Mouse (Mus musculus) adrenal gland, postnatal 36 days (tissue): ENCODE measurements at regions not wholly inside any gene's neighbourhood (a gene's known extent, or its start where the extent isn't known, plus 50 kb on each side); places are given as distances from the start of the nearest gene placed in this dataset.

Experiments used
- DNase-seq, 2 experiments: peaks; one replicate each; pipeline ENCODE4 v3.0.0; 2021; ENCODE audit warnings: mixed read lengths in 1 of 2

DNA sequence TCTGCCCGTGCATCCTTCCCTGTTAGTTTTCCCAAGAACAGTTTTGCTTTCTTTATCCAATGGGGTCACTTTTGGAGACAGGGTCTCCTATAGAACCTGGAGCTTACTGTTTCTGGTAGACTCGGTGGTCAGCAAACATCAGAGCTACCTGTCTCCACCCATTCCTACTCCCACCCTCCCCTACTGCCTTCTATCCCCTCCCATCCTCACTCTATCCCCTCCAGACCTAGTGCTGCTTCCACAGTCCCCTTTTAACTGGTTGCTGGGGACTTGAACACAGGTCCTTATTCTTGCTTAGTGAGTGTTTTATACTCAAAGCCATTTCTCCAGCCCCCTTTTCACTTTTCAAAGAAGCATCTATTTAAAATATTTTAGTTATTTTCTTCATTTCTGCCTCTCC lies 189.4 kb upstream of the Fat4 start:
- no peak for DNase-seq

DNA sequence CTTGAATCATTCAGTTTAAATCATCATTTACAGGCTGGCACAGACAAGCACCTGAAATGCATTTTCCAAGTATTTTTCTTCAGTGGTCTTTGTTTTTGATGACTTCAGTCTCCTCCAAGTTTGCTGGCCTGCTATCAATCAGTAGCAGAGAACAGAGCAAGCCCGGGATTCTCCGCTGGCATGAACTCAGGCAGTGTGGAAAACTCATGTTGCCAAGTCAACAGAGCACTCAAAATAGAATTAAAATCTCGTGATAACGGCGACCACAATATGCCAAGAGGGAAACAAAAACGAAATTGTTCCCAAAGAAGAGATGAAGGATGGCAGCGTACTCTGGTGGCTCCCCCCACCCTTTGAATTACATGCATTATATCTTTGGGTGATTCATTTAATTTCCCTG lies 190.9 kb upstream of the Fat4 start:
- DNase-seq, result no peak

DNA sequence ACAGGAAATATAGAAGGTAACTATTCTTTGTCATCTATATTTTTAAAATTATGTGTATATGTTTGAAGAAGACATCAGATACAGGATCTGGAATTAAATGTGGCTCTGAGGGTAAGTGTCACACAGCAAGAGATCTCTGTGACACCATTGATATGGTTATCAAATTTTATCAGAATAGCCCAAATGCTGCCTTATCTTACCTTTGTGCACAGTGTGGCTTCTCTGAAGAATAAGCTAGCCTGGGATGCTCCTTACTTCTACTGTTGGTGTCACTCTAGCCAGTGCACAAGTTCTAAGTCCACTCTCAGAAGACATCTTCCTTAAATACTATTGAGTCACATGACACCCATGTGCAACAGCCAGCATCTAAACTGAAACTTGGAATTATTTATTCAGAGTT lies 194.0 kb upstream of the Fat4 start:
- DNase-seq, result no peak

DNA sequence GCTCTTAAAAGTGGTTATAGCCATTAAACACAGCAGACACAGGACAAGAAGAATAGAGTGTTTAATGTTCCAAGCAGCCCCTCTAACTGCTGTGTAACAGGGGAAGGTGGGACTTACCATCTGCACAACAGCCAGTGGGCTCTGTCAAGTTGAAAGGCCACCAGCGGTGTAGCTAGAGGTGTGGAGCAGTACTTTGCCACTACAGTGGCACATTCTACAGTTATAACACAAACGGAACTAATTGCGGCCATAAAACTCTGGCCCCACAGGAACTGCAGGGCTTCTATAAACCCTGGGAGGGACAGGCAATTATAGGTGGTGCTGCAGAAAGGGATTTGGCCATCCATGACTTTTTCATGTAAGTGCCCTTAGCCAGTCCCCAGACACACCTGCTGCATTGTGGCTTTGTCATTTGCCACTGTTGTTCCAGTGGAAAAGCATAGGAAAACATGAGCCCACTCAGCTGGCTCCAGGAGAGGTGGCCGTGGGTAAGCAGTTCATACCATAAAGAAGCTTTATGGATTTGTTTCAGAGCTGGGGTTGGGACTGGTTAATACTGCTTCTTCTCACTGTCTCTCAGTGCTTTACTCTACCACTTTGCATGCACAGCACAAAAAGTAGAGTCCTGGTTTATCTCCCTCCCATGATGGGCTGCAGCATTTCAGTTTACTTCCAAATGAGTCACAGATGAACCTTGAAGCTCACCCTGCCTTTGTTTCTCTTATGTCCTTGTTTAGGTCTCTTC lies 199.8 kb upstream of the Ankrd50 start:
- no peak for DNase-seq

DNA sequence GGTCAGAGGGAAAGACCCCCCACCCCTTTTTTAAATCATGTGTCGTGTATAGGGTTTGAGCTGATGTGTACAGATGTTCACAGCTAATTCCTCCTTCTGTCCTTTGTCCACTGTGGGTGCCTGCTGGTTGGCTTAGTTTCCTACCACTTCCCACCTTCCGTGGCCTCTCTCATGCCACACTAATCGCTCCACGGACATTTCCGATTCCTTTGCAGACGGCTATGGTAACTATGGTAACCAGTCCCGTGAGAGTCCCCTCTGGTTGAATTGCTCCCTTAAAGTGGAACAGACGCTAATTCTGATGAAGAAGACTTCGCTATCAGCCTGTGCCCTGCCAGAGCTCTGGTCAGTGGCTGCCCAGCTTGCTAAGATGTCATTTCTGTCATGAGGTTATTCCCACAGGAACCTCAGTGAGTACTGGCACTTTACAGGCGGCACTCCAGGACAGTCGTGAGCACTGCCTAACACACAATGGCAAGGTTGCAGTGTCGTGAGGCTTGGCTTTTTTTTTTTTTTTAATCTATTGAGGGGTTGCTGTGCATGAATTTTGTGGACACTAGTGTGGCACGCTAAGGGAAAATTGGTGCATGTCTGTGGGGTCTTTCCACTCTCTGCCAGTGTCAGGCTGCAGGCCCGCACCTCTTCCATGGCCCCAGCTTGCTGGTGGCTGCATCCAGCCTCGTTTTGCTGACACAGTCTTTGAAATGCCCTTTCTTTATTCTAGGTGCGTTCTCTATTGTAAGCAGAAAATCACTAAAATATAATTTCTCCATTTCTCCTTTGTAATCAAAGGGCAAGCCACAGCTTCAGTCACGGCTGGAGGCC lies 179.2 kb upstream of the Ankrd50 start:
- no peak for DNase-seq

DNA sequence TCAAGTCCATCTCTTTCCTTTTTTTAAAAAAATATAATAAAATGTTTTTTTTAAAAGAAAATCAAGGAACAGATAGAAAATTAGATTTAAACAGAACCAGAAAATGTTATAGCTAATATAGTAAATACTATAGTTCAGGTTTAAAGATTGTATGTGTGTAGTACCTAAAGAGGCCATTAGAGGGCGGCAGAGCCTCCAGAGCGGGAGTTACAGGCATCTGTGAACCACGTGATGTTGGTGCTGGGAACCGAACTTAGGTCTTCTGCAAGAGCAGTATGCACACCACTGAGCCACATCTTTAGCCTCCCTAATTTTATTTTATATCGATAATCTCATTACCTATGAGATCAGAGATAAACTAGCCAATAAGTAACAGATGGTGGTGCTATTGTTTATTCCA lies 178.4 kb upstream of the Ankrd50 start:
- no peak for DNase-seq

DNA sequence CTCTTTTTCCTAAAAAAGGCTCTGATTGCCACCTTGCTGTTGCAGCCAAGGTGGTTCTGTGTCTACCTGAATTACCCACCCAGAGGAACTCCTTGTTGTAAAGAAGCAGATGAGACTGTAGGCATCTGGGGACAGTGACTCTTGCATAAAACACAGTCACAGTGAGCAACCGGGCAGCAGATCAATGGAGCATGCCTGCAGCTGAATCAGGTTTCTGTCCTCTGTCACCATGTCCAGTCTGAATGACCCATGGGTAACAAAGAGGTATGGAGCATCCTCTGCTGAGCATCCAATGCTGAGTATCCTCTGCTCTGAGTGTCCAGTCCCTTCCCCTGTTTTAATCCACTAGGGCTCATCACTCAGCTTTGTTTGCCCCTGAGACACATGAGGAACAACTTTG lies 172.1 kb upstream of the Ankrd50 start:
- no peak for DNase-seq

DNA sequence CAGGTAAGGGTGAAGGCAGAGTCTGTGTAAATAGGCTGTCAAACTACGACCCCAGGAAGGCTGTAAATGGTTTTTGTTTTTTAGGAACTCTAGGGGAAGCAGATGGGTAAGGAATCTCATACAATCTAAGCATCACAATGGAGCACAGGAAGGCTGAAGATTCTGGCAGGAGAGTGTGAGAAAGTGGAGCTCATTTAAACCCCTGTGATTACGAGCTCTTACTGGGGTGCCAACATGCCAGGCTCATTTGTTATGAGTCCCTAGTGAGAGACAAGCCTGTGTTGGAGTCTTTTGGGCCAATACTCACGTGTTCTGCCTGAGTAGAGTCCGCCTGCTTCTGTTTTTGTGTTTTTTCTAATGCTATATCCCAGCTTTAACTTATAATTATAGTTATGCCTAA lies 169.3 kb upstream of the Ankrd50 start:
- DNase-seq, result no peak

DNA sequence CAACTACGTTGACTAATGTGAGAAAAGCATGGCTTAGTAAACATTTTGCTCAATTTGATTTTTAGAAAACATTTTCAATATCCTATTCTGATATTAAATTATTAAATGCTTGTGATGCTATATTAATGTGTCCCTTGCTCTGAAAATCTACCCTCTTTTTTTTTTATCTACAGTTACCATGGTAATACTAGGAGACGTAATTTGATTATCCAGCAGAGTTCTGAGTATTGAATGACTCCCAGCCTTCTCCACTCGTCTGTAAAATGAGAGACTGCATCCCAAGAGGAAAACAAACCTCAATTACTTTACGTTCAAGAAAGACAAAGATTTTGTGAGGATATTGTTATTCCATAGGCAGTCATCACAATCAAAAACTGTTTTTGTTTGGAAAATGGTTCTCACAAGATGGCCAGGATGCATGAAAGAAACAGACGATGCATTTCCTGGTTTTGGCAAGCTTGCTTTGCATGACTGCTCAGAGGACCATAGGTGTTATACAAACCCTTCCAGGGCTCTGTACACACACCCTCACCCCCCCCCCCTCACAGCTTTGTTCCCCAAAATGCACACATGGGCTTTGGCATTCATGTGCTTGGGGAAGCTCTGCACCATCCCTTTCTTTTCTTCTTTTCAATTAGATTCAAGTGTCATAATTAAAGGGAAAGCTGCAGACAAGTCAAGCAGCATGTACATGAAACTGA lies 168.5 kb upstream of the Ankrd50 start:
- no peak for DNase-seq

DNA sequence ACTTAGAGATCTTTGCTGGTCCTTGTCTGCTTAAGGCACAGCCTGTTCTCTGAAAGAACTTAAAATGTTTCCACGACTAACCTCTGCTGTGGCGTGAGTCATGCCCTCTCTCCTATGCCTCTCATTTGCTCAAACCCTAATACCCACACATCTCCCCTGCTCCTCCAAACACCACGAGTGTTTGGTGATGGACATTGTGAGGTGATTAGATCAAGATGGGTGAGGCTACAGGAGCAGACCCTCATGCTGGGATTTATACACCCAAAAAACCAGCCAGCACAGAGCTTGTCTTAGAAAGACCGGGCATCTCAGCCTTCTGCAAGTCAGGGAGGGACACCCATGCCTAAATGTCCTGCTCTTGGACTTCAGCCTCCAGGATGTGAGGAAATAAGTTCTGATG lies 165.5 kb upstream of the Ankrd50 start:
- DNase-seq, result no peak

DNA sequence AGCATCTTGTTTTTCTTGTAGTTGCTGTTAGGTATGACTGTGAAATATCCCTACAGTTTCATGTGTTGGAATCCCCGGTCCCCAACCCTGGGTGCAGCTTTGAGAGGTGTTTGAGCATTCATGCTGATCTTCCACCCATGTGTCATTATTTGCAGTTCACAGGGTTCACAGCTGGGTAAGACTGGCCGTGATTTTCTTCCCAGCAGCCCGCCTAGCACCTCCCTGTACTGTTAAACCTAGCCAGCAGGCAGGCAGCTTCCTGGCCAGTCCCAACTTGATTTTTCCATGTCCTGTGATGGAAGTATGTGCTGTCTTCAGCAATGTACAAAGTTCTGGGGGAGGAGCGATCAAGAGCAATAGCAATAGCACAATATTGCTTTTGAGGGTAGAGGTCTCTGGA lies 164.0 kb upstream of the Ankrd50 start:
- no peak for DNase-seq

DNA sequence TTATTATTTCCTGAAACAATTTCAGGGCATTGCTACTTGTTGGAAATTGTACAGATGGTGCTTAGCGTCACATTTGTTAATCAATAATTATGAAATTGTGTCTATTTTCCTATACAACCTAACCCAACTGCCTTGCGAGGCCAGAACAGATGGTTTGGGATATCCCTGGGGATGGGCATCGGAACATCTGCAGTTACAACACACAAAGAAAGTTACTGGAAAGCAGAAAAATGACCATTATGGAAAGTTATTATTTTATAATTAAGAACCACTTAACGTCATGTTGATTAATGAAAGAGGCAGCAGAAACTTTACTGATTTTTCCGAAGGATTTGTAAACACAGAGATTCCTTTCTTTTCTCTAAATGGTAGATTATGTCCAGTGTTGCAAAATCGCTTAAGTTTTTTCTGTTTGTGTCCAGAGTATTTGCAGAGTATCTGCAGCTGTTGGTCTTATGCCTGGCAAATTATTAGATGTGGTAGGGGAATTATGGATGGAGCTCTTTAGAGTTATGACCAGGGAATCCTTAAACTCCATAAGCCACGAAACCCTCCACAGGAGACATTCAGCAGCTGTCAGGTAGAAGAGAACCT lies 163.2 kb upstream of the Ankrd50 start:
- DNase-seq, result no peak

DNA sequence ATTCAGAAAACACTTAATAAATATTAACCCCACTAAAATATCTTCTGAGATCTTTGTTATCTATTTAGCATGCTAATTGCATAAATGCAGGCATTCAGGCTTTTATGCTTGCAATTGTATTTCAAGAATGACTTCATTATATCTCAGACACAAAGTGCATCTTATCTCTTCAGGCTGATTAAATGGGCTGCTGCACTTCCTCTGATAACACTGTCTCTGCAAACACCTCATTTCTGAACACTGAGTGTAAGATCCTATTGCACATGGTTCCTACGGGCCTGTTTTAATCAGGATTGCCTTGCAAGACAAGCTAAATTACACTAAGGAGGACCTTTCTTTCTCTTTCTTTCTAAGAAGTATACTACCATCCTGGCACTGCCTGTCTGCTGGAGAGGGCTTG lies 157.1 kb upstream of the Ankrd50 start:
- DNase-seq, result no peak

DNA sequence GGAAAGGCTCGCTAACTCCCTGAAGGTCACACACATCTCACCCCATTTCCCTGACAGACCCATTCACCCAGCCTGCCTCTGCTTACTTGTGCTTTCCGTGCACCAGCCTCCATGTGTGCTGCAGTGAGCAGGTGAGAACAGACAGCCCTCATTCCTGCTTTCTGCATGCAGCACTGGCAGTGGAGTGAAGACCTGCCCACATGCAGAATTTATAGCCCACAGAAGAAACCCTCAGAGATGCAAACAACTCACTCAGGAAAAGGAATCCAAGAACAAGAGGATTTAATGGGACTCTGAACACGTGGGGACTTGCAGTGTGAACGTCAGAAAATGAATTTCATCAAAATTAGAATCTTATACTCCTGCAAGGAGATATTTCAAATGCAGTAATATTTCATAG lies 152.2 kb upstream of the Ankrd50 start:
- no peak for DNase-seq

DNA sequence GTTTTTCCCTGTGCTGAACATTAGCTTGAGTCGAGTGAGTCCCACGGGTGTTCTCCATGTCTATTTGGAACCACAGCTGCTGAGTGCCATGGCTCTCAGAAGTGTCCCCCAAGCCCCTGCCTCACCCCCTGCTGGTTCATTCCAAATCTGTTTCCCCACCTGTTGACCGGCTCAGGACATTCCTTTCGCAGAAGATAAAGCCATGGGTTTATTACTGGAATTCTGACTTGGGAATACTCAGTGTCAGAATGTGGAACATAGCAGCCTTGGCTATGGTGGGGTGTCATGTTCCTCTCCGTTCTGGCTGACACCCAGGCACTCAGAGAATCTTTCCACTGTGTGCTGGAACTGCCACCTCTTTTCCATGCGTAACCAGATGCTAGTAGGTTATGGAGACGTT lies 148.7 kb upstream of the Ankrd50 start:
- no peak for DNase-seq

DNA sequence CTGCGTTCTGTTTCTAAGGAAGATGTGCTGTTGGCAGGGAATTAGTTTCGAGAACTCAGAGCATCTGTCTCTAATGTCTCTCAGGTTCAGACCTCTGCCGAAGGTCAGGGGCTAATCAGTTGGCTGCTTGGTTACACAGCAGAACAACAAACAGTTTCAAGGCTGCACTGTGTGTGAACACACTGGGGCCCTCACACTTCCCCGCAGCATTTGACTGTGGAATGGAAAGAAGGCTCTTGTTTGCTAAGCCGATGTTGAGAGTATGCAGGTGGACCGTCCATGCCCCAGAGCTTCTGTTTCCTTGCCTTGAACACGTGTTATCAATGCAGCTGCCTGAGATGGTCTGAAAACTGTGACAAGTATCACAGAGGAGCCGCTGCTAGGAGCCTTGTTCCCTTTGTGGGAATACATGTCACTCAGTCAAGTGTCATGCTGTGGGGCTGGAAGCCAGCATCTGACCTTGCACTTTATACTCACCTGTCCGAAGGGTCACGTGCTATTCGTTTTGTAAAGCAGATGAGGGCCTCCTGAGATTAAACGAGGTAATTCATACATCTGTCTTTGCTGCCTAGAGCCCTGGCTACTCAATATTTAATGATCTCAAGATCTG lies 141.0 kb upstream of the Ankrd50 start:
- DNase-seq, result no peak

DNA sequence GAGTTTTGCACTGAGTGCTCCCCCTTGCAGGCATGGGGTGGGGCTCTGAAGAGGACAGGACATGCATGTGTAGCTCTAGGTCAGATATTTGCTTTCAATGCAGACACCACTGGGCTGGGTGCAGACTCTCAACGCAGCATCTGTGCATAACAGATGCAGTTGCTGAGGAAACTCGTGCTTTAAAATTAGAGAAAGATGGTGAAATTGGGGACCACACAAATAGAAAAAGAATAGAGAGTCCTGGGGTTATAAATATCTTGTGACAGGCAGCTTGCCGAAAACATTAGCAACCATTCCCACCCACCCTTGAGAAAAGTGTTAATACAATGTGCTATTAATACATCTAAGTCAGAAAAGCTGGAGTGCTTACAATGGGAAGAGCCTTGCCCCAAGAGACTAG lies 133.3 kb upstream of the Ankrd50 start:
- DNase-seq, result no peak

DNA sequence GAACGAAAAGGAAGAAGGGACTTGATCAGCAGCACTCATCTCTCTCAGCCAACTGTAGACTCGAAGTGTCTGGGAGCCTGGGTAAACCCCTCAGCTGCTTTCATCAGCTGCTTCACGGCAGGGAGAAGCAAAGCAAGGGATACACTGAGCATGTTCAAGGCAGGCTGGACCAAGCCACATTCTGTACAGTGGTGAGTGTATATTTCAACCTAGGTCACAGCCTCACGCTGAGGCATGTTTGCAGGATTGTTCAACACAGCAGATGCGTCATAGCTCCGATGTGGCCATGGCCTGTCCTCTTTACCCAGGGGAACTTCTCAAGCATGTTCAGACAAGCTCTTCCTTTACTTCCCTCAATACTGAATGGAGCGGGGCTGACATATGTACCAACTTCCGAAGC lies 132.6 kb upstream of the Ankrd50 start:
- no peak for DNase-seq

DNA sequence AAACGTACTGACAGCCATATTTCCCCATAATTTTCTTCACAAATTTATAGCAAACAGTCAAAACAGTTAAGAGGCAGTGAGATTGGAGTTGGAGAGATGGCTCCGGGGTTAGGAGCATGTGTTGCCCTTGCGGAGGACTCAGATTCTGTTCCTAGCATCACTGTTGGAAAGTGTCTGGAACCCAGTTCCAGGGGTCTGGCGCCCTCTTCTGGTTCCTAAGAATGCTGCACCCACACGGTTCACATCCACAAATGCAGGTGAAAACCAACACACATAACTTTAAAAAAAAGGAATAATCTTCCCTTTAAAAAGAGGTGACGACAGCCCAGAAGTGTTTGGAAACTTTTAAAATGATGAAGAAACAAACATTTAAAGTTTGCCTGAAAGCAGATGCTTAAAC lies 129.1 kb upstream of the Ankrd50 start:
- no peak for DNase-seq

DNA sequence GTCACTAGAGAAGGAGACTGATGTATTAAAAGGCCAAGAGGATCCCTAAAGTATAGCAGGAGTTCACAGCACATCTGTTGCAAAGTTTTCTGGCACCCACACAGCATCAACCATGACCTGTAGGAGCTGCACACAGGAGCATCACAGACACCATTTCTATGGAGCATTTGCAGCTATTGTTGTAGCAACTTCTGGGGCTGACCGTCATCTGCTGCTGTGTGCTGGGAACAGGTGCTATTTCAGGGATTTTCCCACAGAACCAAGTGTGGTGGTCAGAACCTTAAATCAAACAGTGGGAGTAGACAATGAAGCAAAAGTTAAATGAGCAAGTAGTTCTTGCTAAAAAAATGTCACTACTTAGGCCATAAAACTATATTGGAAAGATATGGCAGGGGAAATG lies 106.9 kb upstream of the Ankrd50 start:
- no peak for DNase-seq

DNA sequence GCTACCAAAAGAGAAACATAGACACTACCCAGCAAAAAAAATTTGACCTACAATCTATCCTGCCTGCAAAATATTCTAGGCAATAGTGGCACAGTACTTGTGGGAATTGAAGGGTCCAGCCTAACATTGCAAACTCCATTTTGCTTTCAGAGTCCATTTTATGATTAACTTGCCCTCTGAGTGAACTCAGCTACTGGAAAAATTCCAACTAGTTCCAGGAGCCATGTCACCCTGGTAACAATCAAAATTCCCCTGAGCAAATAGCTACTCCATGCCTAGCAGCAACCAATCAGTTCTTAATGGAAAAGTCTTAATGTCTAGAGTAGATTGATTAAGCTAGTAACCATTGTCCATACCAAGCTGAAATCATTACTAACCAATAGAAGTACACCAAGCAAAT lies 104.3 kb upstream of the Ankrd50 start:
- DNase-seq, result no peak

DNA sequence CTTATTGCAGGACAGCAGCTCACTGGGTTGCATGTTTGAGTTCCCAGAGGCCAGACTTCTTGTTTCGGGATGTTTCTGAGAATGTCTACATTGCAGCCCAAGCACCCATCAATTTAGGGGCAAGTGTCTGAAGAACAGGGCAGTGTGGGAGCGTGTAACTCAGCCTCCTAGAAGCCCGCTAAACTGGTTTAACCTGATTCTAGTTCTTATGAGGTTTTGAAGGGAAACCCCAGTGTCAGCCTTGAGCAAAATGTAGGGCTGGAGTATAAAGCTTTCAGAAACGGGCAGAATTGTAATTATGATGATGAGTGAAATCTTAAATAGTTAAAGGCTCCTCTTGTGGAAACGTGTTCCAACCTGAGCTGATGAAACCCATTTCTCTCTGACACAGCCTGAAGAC lies 100.9 kb upstream of the Ankrd50 start:
- DNase-seq, result no peak

DNA sequence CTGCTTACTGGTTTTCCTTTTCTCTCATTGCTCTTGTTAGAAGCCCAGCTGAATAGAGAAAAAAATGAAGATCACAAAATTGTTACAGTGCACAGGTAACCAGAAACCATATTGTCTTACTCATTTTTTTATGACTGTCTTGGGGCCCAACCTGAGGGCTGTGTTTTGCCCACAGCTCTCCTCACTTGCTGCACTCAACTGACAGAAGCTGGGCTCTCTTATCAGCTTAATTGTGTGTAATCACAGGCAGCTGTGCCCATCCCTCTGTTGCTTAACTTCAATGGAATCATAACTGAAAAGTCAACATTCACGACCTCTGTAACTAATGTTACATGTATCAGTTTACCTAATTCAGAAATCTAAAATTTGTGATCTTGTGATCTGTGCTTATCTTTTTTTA lies 95.1 kb upstream of the Ankrd50 start:
- DNase-seq, result no peak
